Mouse (Mus musculus): ENCODE data around the gene Zc3hav1l. TPM values are rescaled to one million over a fixed set of nuclear protein-coding genes. Genes with fewer than 3 reads are reported as not detected.
A peak's percentile ranks its signal among the peaks of the same experiment; 100 is the strongest.

Zc3hav1l gene
- polyA plus RNA-seq, 1 experiment, result not detected

- no peak for TF ChIP-seq POLR2A (IDR thresholded peaks at IDR 0.05; ENCODE audit: insufficient read depth, low read depth, low read length)
- TF ChIP-seq CTCF (IDR thresholded peaks at IDR 0.05; ENCODE audit: insufficient read depth, low read depth, low read length), result no peak
- Histone ChIP-seq H3K4me1 (ENCODE audit: control insufficient read depth, insufficient read depth, low read length) (peaks cover 15% of the 10 kb centered on the region), H3K27ac (ENCODE audit: insufficient read depth, low read depth, low read length) (no peak overlapping the region), H3K4me3 (ENCODE audit: insufficient read depth, low read depth, low read length) (no peak overlapping the region)
- 61% methylated on average over 2 of the region's 2 CpGs for WGBS
These were observed 43.3 kb downstream of the Zc3hav1l start for GRCm38 (mm10) chr6:38255794-38256193.

- peaks cover 19% of the 10 kb centered on the region for H3K4me1 ChIP-seq (ENCODE audit: control insufficient read depth, insufficient read depth, low read length)
- no peak within 1 kb of the TSS for H3K27ac ChIP-seq (ENCODE audit: insufficient read depth, low read depth, low read length)
- H3K4me3 ChIP-seq (ENCODE audit: insufficient read depth, low read depth, low read length), result peak within 1 kb of the TSS; percentile 91
- WGBS, result 4% methylated on average over 118 of the region's 118 CpGs
- TF ChIP-seq CTCF (IDR thresholded peaks at IDR 0.05; ENCODE audit: insufficient read depth, low read depth, low read length), result 0 out of 2 replicates have a peak, but pooled peaks have one; percentile 10
- TF ChIP-seq POLR2A (IDR thresholded peaks at IDR 0.05; ENCODE audit: insufficient read depth, low read depth, low read length), result no peak
These were observed 45.1 kb downstream of the Zc3hav1l start, which contains the start of gene D630045J12Rik for GRCm38 (mm10) chr6:38253736-38254641. D630045J12Rik (minus strand) TSS chr6:38254009.

DNA sequence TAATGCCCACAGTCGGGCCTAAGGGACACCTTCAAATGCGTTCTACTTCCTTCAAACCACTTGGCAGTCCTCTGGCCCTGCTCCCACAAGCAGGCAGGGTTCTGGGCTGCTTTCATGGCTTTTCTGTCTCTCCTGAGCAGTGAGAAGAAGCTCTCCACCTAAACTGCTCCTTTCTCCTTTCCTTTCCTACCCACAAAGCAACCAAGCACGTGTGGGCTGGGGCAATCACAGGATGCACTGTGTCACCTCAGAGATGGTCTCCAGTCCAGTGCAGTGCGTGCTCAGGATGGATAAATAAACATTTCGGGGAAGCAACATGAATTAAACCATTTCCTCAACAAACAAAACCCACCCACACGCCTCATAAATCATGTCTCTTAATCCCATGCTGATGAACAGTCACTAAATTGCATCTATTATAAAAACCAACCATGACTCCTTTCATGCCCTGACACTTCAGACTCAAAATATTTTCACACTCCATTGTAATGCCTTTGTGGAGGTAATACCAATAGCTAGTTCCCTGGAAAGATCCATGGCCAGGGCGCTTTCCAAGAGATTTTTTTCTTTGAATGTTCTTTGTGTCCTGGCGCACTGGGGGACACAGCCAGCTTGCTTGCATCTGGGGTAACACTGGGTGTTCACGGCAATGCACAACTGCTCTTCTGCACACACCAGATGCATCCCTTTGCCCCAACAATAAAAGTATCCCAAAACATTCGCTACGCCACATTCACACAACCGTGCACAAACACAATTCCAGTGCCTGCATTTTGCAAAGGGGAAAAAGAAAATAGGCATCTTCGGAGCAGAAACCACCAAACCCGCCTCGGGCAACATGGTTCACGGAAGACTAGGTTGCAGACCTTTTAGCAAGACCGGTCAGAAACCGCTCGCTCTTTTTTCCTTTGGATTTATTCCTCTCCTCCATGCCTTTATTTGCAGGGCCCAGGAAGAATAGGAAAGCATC, 46.0 kb downstream of the Zc3hav1l start:
- peak overlapping the region; percentile 91 for H3K4me3 ChIP-seq (ENCODE audit: insufficient read depth, low read depth, low read length)
- H3K4me1 ChIP-seq (ENCODE audit: control insufficient read depth, insufficient read depth, low read length), result peaks cover 19% of the 10 kb centered on the region
- no peak overlapping the region for H3K27ac ChIP-seq (ENCODE audit: insufficient read depth, low read depth, low read length)
- 10% methylated on average over 19 of the region's 19 CpGs for WGBS
- no peak for TF ChIP-seq POLR2A (IDR thresholded peaks at IDR 0.05; ENCODE audit: insufficient read depth, low read depth, low read length)
- no peak for TF ChIP-seq CTCF (IDR thresholded peaks at IDR 0.05; ENCODE audit: insufficient read depth, low read depth, low read length)

DNA sequence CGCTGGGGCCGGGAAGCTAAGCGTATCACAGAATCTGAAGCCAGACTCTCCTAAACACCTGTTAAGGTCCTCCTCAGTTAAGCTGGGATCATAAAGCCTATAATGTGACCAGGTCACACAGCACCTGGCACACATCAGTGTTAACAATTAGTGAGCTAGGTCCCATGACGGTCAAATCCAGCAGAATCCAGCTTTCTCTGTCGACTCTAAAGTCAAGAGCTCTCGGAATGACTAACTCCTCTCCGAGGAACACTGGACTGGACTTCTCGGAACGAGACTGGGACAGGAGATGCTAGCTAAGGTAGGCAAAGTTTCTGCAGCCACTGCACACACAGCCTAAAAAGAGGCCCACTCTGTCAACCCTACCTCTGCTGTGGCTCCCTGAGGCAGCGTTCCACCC, 46.9 kb downstream of the Zc3hav1l start:
- TF ChIP-seq CTCF (IDR thresholded peaks at IDR 0.05; ENCODE audit: insufficient read depth, low read depth, low read length) (no peak), POLR2A (IDR thresholded peaks at IDR 0.05; ENCODE audit: insufficient read depth, low read depth, low read length) (no peak)
- H3K27ac ChIP-seq (ENCODE audit: insufficient read depth, low read depth, low read length), result no peak overlapping the region
- peak overlapping the region; percentile 31 for H3K4me3 ChIP-seq (ENCODE audit: insufficient read depth, low read depth, low read length)
- peaks cover 19% of the 10 kb centered on the region for H3K4me1 ChIP-seq (ENCODE audit: control insufficient read depth, insufficient read depth, low read length)
- 86% methylated on average over 10 of the region's 10 CpGs for WGBS

DNA sequence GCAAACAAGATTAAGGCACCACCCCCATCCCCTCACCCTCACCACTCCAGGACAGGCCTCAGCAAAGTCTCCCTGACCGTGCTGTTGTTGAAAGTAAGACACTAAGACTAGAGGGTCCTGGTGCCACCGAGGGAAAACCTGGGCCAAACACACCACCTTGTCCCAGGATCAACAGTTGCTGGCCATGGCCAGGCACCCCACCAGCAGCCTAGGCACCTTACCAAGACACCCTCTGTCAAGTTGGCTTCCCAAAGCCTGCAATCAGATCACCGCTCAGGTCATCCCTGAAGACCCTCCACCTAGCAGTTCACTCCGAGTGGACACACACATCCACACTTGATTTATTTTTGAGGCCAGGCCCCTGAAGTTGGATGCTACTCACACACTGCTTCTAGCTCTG, 47.6 kb downstream of the Zc3hav1l start:
- Histone ChIP-seq H3K27ac (ENCODE audit: insufficient read depth, low read depth, low read length) (no peak overlapping the region), H3K4me3 (ENCODE audit: insufficient read depth, low read depth, low read length) (no peak overlapping the region), H3K4me1 (ENCODE audit: control insufficient read depth, insufficient read depth, low read length) (peaks cover 19% of the 10 kb centered on the region)
- TF ChIP-seq POLR2A (IDR thresholded peaks at IDR 0.05; ENCODE audit: insufficient read depth, low read depth, low read length), result no peak
- no peak for TF ChIP-seq CTCF (IDR thresholded peaks at IDR 0.05; ENCODE audit: insufficient read depth, low read depth, low read length)
- 83% methylated on average over 4 of the region's 4 CpGs for WGBS

DNA sequence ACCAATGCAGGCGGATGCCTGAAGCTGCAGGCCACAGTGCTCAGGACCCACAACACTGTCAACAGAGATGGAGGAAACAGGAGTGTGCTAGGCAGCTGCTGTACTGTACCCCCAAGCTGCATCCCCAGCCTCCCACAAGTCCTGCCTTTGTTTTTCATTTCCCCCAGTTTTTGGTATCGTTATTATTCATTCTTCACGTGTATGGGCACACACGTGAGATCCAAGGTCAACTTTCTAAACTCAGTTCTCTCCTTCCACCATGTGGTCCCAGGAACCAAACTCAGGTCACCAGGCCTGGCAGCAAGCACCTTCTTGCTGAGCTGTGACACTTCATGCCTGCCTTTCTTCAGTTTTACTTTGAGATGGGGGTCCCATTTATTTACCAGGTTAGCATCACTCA, 51.7 kb downstream of the Zc3hav1l start:
- TF ChIP-seq POLR2A (IDR thresholded peaks at IDR 0.05; ENCODE audit: insufficient read depth, low read depth, low read length) (no peak), CTCF (IDR thresholded peaks at IDR 0.05; ENCODE audit: insufficient read depth, low read depth, low read length) (no peak)
- Histone ChIP-seq H3K27ac (ENCODE audit: insufficient read depth, low read depth, low read length) (no peak overlapping the region), H3K4me1 (ENCODE audit: control insufficient read depth, insufficient read depth, low read length) (peaks cover 19% of the 10 kb centered on the region), H3K4me3 (ENCODE audit: insufficient read depth, low read depth, low read length) (no peak overlapping the region)
- WGBS, result 89% methylated on average over 4 of the region's 4 CpGs

DNA sequence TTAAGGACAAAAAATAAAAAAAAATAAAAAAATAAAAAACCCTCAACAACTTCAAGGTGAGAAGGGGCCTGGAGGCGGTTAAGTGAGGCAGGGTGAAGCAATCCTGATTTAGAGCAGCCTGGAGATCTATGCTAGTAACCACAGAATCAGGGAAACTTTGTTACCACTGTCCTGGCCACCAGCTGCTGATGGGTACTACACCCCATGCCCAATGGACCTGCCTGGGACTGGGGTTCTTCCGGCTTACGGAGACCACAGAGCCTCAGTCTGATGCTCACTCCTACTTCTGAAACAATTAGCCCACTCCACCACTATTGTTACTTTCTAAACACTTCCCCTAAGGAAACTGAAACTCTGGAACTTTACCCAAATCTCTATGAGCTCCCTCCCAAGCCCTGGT, 54.3 kb downstream of the Zc3hav1l start:
- WGBS, result 90% methylated on average over 3 of the region's 3 CpGs

GRCm38 (mm10) chr6:38244167-38244566, 54.9 kb downstream of the Zc3hav1l start:
- no peak for TF ChIP-seq POLR2A (IDR thresholded peaks at IDR 0.05; ENCODE audit: insufficient read depth, low read depth, low read length)
- Histone ChIP-seq H3K4me1 (ENCODE audit: control insufficient read depth, insufficient read depth, low read length) (peaks cover 21% of the 10 kb centered on the region), H3K27ac (ENCODE audit: insufficient read depth, low read depth, low read length) (no peak overlapping the region), H3K4me3 (ENCODE audit: insufficient read depth, low read depth, low read length) (no peak overlapping the region)
- WGBS, result 61% methylated on average over 3 of the region's 3 CpGs

More for the DNA sequence above, 54.3 kb downstream of the Zc3hav1l start:
- no peak overlapping the region for H3K27ac ChIP-seq (ENCODE audit: insufficient read depth, low read depth, low read length)
- H3K4me3 ChIP-seq (ENCODE audit: insufficient read depth, low read depth, low read length), result no peak overlapping the region
- peaks cover 25% of the 10 kb centered on the region for H3K4me1 ChIP-seq (ENCODE audit: control insufficient read depth, insufficient read depth, low read length)
- TF ChIP-seq CTCF (IDR thresholded peaks at IDR 0.05; ENCODE audit: insufficient read depth, low read depth, low read length) (no peak), POLR2A (IDR thresholded peaks at IDR 0.05; ENCODE audit: insufficient read depth, low read depth, low read length) (no peak)

Measured in olfactory bulb, adult 2 months (tissue).